ENCODE assay signal across 9 mouse cellular contexts in genomic region chr9:69133696-69134095, GRCm38 (mm10).
DNase-seq lines count a peak whose midpoint lies in the region; ATAC-seq and TF ChIP-seq lines count a peak whose summit lies in the region.
"Had no signal": no experiment of that assay in that cellular context is flagged by ENCODE, and none has a peak within 500 bp of the region (broad histone marks: within the 10 kb centered on the region; RNA-seq: fewer than 3 reads in every experiment).

No protein-coding gene starts in this region.

- no peaks in the 10 kb centered on the region for H3K27me3 ChIP-seq in kidney, postnatal 0 days (ENCODE audit: insufficient read depth, low read length)
- no peaks in the 10 kb centered on the region for H3K27me3 ChIP-seq in embryonic facial prominence, embryonic 12.5 days
- no peaks in the 10 kb centered on the region for H3K27me3 ChIP-seq in forebrain, embryonic 14.5 days (replicated peaks; ENCODE audit: control insufficient read depth, insufficient read depth, low read length)

- no peaks in the 10 kb centered on the region for H3K36me3 ChIP-seq in kidney, postnatal 0 days (ENCODE audit: insufficient read depth, low read length)
- H3K36me3 ChIP-seq in embryonic facial prominence, embryonic 12.5 days = no peaks in the 10 kb centered on the region
- no peaks in the 10 kb centered on the region for H3K36me3 ChIP-seq in forebrain, embryonic 14.5 days (ENCODE audit: control insufficient read depth, insufficient read depth, low read length)

- 0 out of 2 replicates have a peak overlapping the region, but pooled peaks have one; percentile 1 for H3K9ac ChIP-seq in kidney, postnatal 0 days (ENCODE audit: low read depth, low read length)
- H3K9ac ChIP-seq in embryonic facial prominence, embryonic 12.5 days = no peak overlapping the region
- H3K9ac ChIP-seq in forebrain, embryonic 14.5 days (ENCODE audit: low read length) = no peak overlapping the region

- DNase-seq in kidney, postnatal 0 days (ENCODE audit: low spot score) = peak; percentile 57
- no peak for DNase-seq in kidney, postnatal 25 days
- peak; percentile 63 for DNase-seq in heart, postnatal 25 days (ENCODE audit: low spot score)
- peak; percentile 30 to 68 for DNase-seq in lung, postnatal 4 days
- no peak for DNase-seq in left cerebral cortex, adult 11 months (ENCODE audit: low spot score)
- DNase-seq in left cerebral cortex, adult 8-10 months (ENCODE audit: low spot score in 2 of 2) = no peak
- no peak for DNase-seq in forebrain, embryonic 14.5 days (ENCODE audit: low spot score)
- DNase-seq: cerebellum, adult 11 months had no signal

- TF ChIP-seq CTCF in kidney, postnatal 0 days (IDR thresholded peaks at IDR 0.05; ENCODE audit: low read depth) = no peak

- H3K4me2 ChIP-seq in kidney, postnatal 0 days (ENCODE audit: low read length) = no peak overlapping the region
- H3K4me2 ChIP-seq in embryonic facial prominence, embryonic 12.5 days (replicated peaks) = peak overlapping the region; percentile 22; the same call in 1 of the 2 replicates
- no peak overlapping the region for H3K4me2 ChIP-seq in forebrain, embryonic 14.5 days (ENCODE audit: low read length)

- H3K4me3 ChIP-seq in kidney, postnatal 0 days (replicated peaks; ENCODE audit: low read depth, low read length) = no peak overlapping the region
- no peak overlapping the region for H3K4me3 ChIP-seq in embryonic facial prominence, embryonic 12.5 days
- no peak overlapping the region for H3K4me3 ChIP-seq in forebrain, embryonic 14.5 days (ENCODE audit: low read depth, low read length)

- H3K9me3 ChIP-seq in kidney, postnatal 0 days (replicated peaks; ENCODE audit: low read length) = no peaks in the 10 kb centered on the region
- H3K9me3 ChIP-seq in embryonic facial prominence, embryonic 12.5 days = no peaks in the 10 kb centered on the region
- no peaks in the 10 kb centered on the region for H3K9me3 ChIP-seq in forebrain, embryonic 14.5 days (replicated peaks; ENCODE audit: control insufficient read depth, low read length)

- 0 out of 2 replicates have a peak, but pooled peaks cover 3% of the 10 kb centered on the region for H3K4me1 ChIP-seq in kidney, postnatal 0 days (replicated peaks; ENCODE audit: insufficient read depth, low read length)
- peaks cover 20% of the 10 kb centered on the region for H3K4me1 ChIP-seq in embryonic facial prominence, embryonic 12.5 days
- peaks cover 6% of the 10 kb centered on the region; the same call in 1 of the 2 replicates for H3K4me1 ChIP-seq in forebrain, embryonic 14.5 days (ENCODE audit: control insufficient read depth, insufficient read depth, low read length)

- intact Hi-C loops in heart, postnatal 25 days (cut with DNase I) = no loop called here

- H3K27ac ChIP-seq in kidney, postnatal 0 days = peak overlapping the region; percentile 43; the same call in 1 of the 2 replicates
- H3K27ac ChIP-seq in embryonic facial prominence, embryonic 12.5 days = peak overlapping the region; percentile 83
- no peak overlapping the region for H3K27ac ChIP-seq in forebrain, embryonic 14.5 days (ENCODE audit: low read depth, low read length)

- ATAC-seq in kidney, postnatal 0 days (replicated peaks; ENCODE audit: low FRiP score, low read depth) = no peak
- ATAC-seq in embryonic facial prominence, embryonic 12.5 days (ENCODE audit: insufficient number of reproducible peaks, insufficient read depth, low FRiP score, low TSS enrichment) = peak; percentile 41; the same call in 1 of the 2 replicates
- ATAC-seq in forebrain, embryonic 14.5 days = no peak

- 25% methylated on average over 7 of the region's 7 CpGs for WGBS in kidney, postnatal 0 days
- 13% methylated on average over 7 of the region's 7 CpGs for WGBS in embryonic facial prominence, embryonic 12.5 days
- WGBS in forebrain, embryonic 14.5 days = 92% methylated on average over 7 of the region's 7 CpGs

Comparison
In these comparisons a context has a peak if more than half of its experiments do, and no peak if none do; other contexts are left out.
1. DNase-seq: peak in kidney, postnatal 0 days (single experiment), heart, postnatal 25 days (single experiment) and lung, postnatal 4 days (2 of 2); none in kidney, postnatal 25 days (0 of 2), left cerebral cortex, adult 11 months (single experiment), left cerebral cortex, adult 8-10 months (0 of 2) and forebrain, embryonic 14.5 days (single experiment).